In the genomic region with DNA sequence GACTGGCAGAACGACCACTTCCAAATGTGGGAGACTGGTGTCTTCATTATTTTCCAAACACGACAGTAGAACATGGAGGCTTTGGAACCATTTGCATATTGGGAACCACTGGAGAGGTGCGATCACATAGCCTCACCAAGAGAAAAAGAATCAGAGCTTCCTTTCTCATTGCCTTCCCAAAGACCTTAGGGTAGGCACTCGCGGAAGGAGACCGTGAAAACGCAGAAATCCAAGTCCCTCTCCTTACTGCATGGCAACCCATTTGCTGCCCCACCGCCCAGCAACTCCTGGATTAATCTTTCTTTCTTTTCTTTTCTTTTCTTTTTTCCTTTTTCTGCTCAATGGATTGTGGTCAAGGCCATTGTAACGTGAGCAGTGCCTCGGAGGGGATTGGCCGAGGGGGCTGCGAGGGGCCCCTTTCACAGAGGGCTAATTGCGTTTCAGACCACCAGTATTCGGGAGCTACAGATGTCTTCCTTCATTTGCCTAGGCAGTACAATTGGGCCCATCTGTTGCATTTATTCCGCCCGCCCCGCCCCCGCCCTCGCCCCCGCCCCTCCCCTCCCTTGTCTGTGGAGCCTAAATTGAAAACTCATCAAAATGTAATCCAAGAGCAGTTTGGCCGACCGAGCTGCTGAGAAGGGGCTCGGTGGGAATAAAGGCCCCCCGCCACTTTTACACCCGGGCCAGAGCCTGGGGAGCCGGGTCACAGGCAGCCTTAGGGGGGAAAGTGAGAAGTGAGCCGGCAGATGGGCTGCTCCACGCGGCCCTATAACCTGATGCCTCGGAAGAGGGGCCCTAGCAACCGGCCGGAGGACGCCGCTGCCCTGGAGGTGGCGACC, we compare ENCODE assay signal across 10 mouse cellular contexts. TPM values are rescaled to one million over a fixed set of nuclear protein-coding genes. Genes with fewer than 3 reads are reported as not detected.
A peak's percentile ranks its signal among the peaks of the same experiment; 100 is the strongest.
DNase-seq lines count a peak whose midpoint lies in the region; ATAC-seq lines count a peak whose summit lies in the region.
"Had no signal": no experiment of that assay in that cellular context is flagged by ENCODE, and none has a peak within 500 bp of the region (broad histone marks: within the 10 kb centered on the region; RNA-seq: fewer than 3 reads in every experiment).

No protein-coding gene starts in this region.

- H3K36me3 ChIP-seq in heart, embryonic 10.5 days: no peaks in the 10 kb centered on the region
- no peaks in the 10 kb centered on the region for H3K36me3 ChIP-seq in hindbrain, embryonic 11.5 days (ENCODE audit: control insufficient read depth, insufficient read depth, low read length)
- peaks cover 7% of the 10 kb centered on the region; the same call in 1 of the 2 replicates for H3K36me3 ChIP-seq in midbrain, embryonic 13.5 days

- DNase-seq in heart, embryonic 10.5 days (ENCODE audit: low spot score): no peak
- no peak for DNase-seq in heart, postnatal 4 days
- DNase-seq in R1 (ENCODE audit: low read depth, low spot score): peak; percentile 10
- peak; percentile 64 for DNase-seq in hindbrain, embryonic 11.5 days (ENCODE audit: low spot score)
- DNase-seq in adrenal gland, adult 18-20 months (ENCODE audit: low spot score in 2 of 2): no peak
- DNase-seq in cerebellum, adult 9-11 months: no peak

- peak overlapping the region; percentile 36 for H3K4me2 ChIP-seq in hindbrain, embryonic 11.5 days (replicated peaks; ENCODE audit: low read depth, low read length)
- H3K4me2 ChIP-seq in midbrain, embryonic 13.5 days (replicated peaks): peak overlapping the region; percentile 41

- peak overlapping the region; percentile 45 for H3K4me3 ChIP-seq in heart, embryonic 10.5 days
- H3K4me3 ChIP-seq in hindbrain, embryonic 11.5 days (ENCODE audit: low read depth, low read length): no peak overlapping the region
- no peak overlapping the region for H3K4me3 ChIP-seq in midbrain, embryonic 13.5 days (replicated peaks)

- no peak overlapping the region; the same call in 1 of the 2 replicates for H3K27ac ChIP-seq in heart, embryonic 10.5 days
- peak overlapping the region; percentile 61 for H3K27ac ChIP-seq in hindbrain, embryonic 11.5 days (ENCODE audit: low read depth, low read length)
- peak overlapping the region; percentile 75 for H3K27ac ChIP-seq in midbrain, embryonic 13.5 days

- H3K9ac ChIP-seq in hindbrain, embryonic 11.5 days (ENCODE audit: low read depth, low read length): 0 out of 2 replicates have a peak overlapping the region, but pooled peaks have one; percentile 4
- 0 out of 2 replicates have a peak overlapping the region, but pooled peaks have one; percentile 19 for H3K9ac ChIP-seq in midbrain, embryonic 13.5 days (replicated peaks)

- peaks cover 6% of the 10 kb centered on the region; the same call in 1 of the 2 replicates for H3K9me3 ChIP-seq in heart, embryonic 10.5 days
- no peaks in the 10 kb centered on the region for H3K9me3 ChIP-seq in hindbrain, embryonic 11.5 days (ENCODE audit: control insufficient read depth, low read length)
- peaks cover 6% of the 10 kb centered on the region; the same call in 1 of the 2 replicates for H3K9me3 ChIP-seq in midbrain, embryonic 13.5 days

- 5% methylated on average over 35 of the region's 35 CpGs for WGBS in heart, embryonic 10.5 days
- 2% methylated on average over 35 of the region's 35 CpGs for WGBS in hindbrain, embryonic 11.5 days
- WGBS in midbrain, embryonic 13.5 days: under 1% methylated on average over 35 of the region's 35 CpGs

- peaks cover 76% of the 10 kb centered on the region for H3K27me3 ChIP-seq in heart, embryonic 10.5 days (ENCODE audit: insufficient read depth, poor library complexity, severe bottlenecking)
- peaks cover 23% of the 10 kb centered on the region for H3K27me3 ChIP-seq in hindbrain, embryonic 11.5 days (ENCODE audit: control insufficient read depth, insufficient read depth, low read length)
- H3K27me3 ChIP-seq in midbrain, embryonic 13.5 days: peaks cover 78% of the 10 kb centered on the region

- ATAC-seq in hindbrain, embryonic 11.5 days (ENCODE audit: low FRiP score): peak; percentile 90
- ATAC-seq in midbrain, embryonic 13.5 days: peak; percentile 82
- no peak for ATAC-seq in monocyte, adult 5-6 weeks (replicated peaks; ENCODE audit: insufficient number of reproducible peaks, low FRiP score, low TSS enrichment, poor library complexity, severe bottlenecking)

- H3K4me1 ChIP-seq in heart, embryonic 10.5 days: peaks cover 18% of the 10 kb centered on the region
- peaks cover 8% of the 10 kb centered on the region; the same call in 1 of the 2 replicates for H3K4me1 ChIP-seq in hindbrain, embryonic 11.5 days (replicated peaks; ENCODE audit: control insufficient read depth, insufficient read depth, low read length)
- H3K4me1 ChIP-seq in midbrain, embryonic 13.5 days (replicated peaks): peaks cover 19% of the 10 kb centered on the region

RNA-seq across cellular contexts. Expression of a gene that starts 29.8 kb away (rescaled TPM):
- 0.31 and 1.0 TPM in 2 replicates for polyA plus RNA-seq in heart, embryonic 10.5 days (2016; fragmentation: Nextera tagmentation; extraction: Ambion mirVana)
- under 1 TPM; 0.65 to 0.69 TPM for total RNA-seq in heart, postnatal 4 days (2021)
- polyA plus RNA-seq in hindbrain, embryonic 11.5 days (2014; fragmentation: Nextera tagmentation; extraction: Ambion mirVana): 0.45 and 0.71 TPM in 2 replicates
- polyA plus RNA-seq in midbrain, embryonic 13.5 days (2015; fragmentation: Nextera tagmentation; extraction: Ambion mirVana): 0.61 and 0.90 TPM in 2 replicates
- total RNA-seq in adrenal gland, adult 18-20 months (2021): 1 to 10 TPM; 2.2 to 3.0 TPM
- 26.6 to 48.8 TPM (median 47.3 TPM) in 3 replicates for total RNA-seq in monocyte, adult 5-6 weeks (2017)

RNA-seq across cellular contexts. Expression of a gene that starts 43.5 kb away (rescaled TPM):
- 0.09 and 0.20 TPM in 2 replicates for polyA plus RNA-seq in heart, embryonic 10.5 days (2016; fragmentation: Nextera tagmentation; extraction: Ambion mirVana)
- not detected for total RNA-seq in heart, postnatal 4 days (2021)
- 30.6 and 37.4 TPM in 2 replicates for polyA plus RNA-seq in hindbrain, embryonic 11.5 days (2014; fragmentation: Nextera tagmentation; extraction: Ambion mirVana)
- polyA plus RNA-seq in midbrain, embryonic 13.5 days (2015; fragmentation: Nextera tagmentation; extraction: Ambion mirVana): 12.0 and 15.8 TPM in 2 replicates
- total RNA-seq in adrenal gland, adult 18-20 months (2021): not detected
- total RNA-seq in monocyte, adult 5-6 weeks (2017): not detected in 3 replicates
- total RNA-seq: hematopoietic stem cell, adult 5-6 weeks had no signal
- polyA plus RNA-seq: spleen, adult 2 months had no signal

Comparison
In these comparisons a context has a peak if more than half of its experiments do, and no peak if none do; other contexts are left out.
1. DNase-seq: peak in R1 (single experiment) and hindbrain, embryonic 11.5 days (single experiment); none in heart, embryonic 10.5 days (single experiment), heart, postnatal 4 days (single experiment), adrenal gland, adult 18-20 months (0 of 2) and cerebellum, adult 9-11 months (single experiment).